Mouse (Mus musculus): ENCODE measurements around the gene Kank4. TPM values are rescaled to one million over a fixed set of nuclear protein-coding genes. Genes with fewer than 3 reads are reported as not detected.

Gene Kank4
- total and polyA plus RNA-seq, 3 experiments = not detected

GRCm38 (mm10) chr4:98767134-98768133, 49.9 kb downstream of the Kank4 start:
- no peak for TF ChIP-seq MYB (IDR thresholded peaks at IDR 0.05; ENCODE audit: low read depth, low read length)
- TF ChIP-seq MAFK (IDR thresholded peaks at IDR 0.05; ENCODE audit: borderline replicate concordance, low read depth, low read length) = no peak
- TF ChIP-seq GATA1 (IDR thresholded peaks at IDR 0.05; ENCODE audit: low read depth, low read length) = no peak
- no peak for TF ChIP-seq ZC3H11A (IDR thresholded peaks at IDR 0.05; ENCODE audit: low read depth, low read length)
- no peak for TF ChIP-seq KAT2A (conservative IDR thresholded peaks at IDR 0.05; ENCODE audit: low read depth, low read length)
- TF ChIP-seq MXI1 (IDR thresholded peaks at IDR 0.05; ENCODE audit: low read depth, low read length) = no peak
- no peak for TF ChIP-seq SIN3A (IDR thresholded peaks at IDR 0.05; ENCODE audit: low read length)
- TF ChIP-seq NRF1 (IDR thresholded peaks at IDR 0.05; ENCODE audit: insufficient read depth, low read depth, low read length, poor library complexity, severe bottlenecking) = no peak
- TF ChIP-seq MAX (IDR thresholded peaks at IDR 0.05; ENCODE audit: low read length) = no peak
- TF ChIP-seq POLR2A (IDR thresholded peaks at IDR 0.05; ENCODE audit: control insufficient read depth in 1 of 2, insufficient read depth in 1 of 2, low read depth in 1 of 2, low read length in 2 of 2, poor library complexity in 1 of 2) = no peak
- no peak for TF ChIP-seq NELFE (IDR thresholded peaks at IDR 0.05; ENCODE audit: low read depth, low read length)
- no peak for TF ChIP-seq MYC (IDR thresholded peaks at IDR 0.05; ENCODE audit: low read depth, low read length)
- no peak for TF ChIP-seq ETS1 (IDR thresholded peaks at IDR 0.05; ENCODE audit: low read depth, low read length)
- no peak for TF ChIP-seq ZNF384 (IDR thresholded peaks at IDR 0.05; ENCODE audit: low read depth, low read length)
- no peak for TF ChIP-seq TAL1 (IDR thresholded peaks at IDR 0.05; ENCODE audit: low read length)
- Histone ChIP-seq H3K9me3 (replicated peaks; ENCODE audit: insufficient read depth, low read length) (no peaks in the 10 kb centered on the region), H3K27ac (ENCODE audit: control insufficient read depth, low read depth, low read length) (no peak overlapping the region), H3K79me2 (ENCODE audit: control insufficient read depth, insufficient read depth, low read length, poor library complexity) (no peaks in the 10 kb centered on the region), H3K9ac (ENCODE audit: control insufficient read depth, low read depth, low read length, poor library complexity, severe bottlenecking) (no peak overlapping the region), H3K4me1 (ENCODE audit: control insufficient read depth in 1 of 2, insufficient read depth in 2 of 2, low read length in 2 of 2) (no peaks in the 10 kb centered on the region), H3K36me3 (ENCODE audit: control insufficient read depth in 1 of 2, insufficient read depth in 2 of 2, low read length in 2 of 2) (no peaks in the 10 kb centered on the region), H3K27me3 (ENCODE audit: control insufficient read depth in 1 of 2, insufficient read depth in 2 of 2, low read length in 2 of 2) (no peaks in the 10 kb centered on the region), H3K4me3 (ENCODE audit: control insufficient read depth in 1 of 2, insufficient read depth in 1 of 2, low read depth in 2 of 2, low read length in 2 of 2) (no peak overlapping the region)
- DNase-seq (ENCODE audit: low read depth, low spot score) = no peak

GRCm38 (mm10) chr4:98758872-98759518, 58.3 kb downstream of the Kank4 start:
- TF ChIP-seq UBTF (IDR thresholded peaks at IDR 0.05; ENCODE audit: borderline replicate concordance, insufficient read depth, low read depth, low read length) (no peak), MAZ (IDR thresholded peaks at IDR 0.05; ENCODE audit: low read depth, low read length) (no peak), E2F4 (IDR thresholded peaks at IDR 0.05; ENCODE audit: borderline replicate concordance, low read depth, low read length) (no peak), RAD21 (IDR thresholded peaks at IDR 0.05; ENCODE audit: low read depth, low read length) (no peak), ZNF384 (IDR thresholded peaks at IDR 0.05; ENCODE audit: low read depth, low read length) (no peak)
- H3K27ac ChIP-seq (ENCODE audit: control insufficient read depth, low read depth, low read length) = no peak overlapping the region
- H3K36me3 ChIP-seq (ENCODE audit: control insufficient read depth in 1 of 2, insufficient read depth in 2 of 2, low read length in 2 of 2) = no peaks in the 10 kb centered on the region
- no peak overlapping the region for H3K9ac ChIP-seq (ENCODE audit: control insufficient read depth, low read depth, low read length, poor library complexity, severe bottlenecking)
- H3K4me3 ChIP-seq (ENCODE audit: control insufficient read depth in 1 of 2, insufficient read depth in 1 of 2, low read depth in 2 of 2, low read length in 2 of 2) = no peak overlapping the region
- H3K9me3 ChIP-seq (replicated peaks; ENCODE audit: insufficient read depth, low read length) = no peaks in the 10 kb centered on the region
- no peaks in the 10 kb centered on the region for H3K79me2 ChIP-seq (ENCODE audit: control insufficient read depth, insufficient read depth, low read length, poor library complexity)
- no peaks in the 10 kb centered on the region for H3K4me1 ChIP-seq (ENCODE audit: control insufficient read depth in 1 of 2, insufficient read depth in 2 of 2, low read length in 2 of 2)
- no peak for DNase-seq (ENCODE audit: low read depth, low spot score)
- no peaks in the 10 kb centered on the region for H3K27me3 ChIP-seq (ENCODE audit: control insufficient read depth in 1 of 2, insufficient read depth in 2 of 2, low read length in 2 of 2)
